25 mouse cellular contexts compared by ENCODE assay signal in genomic region chr3:129781435-129781834, GRCm38 (mm10). TPM values are rescaled to one million over a fixed set of nuclear protein-coding genes. Genes with fewer than 3 reads are reported as not detected.
"Had no signal": no experiment of that assay in that cellular context is flagged by ENCODE, and none has a peak within 500 bp of the region (broad histone marks: within the 10 kb centered on the region; RNA-seq: fewer than 3 reads in every experiment).

No protein-coding gene starts in this region.

- H3K36me3 ChIP-seq: intestine, embryonic 15.5 days; limb, embryonic 10.5 days; limb, embryonic 13.5 days; liver, embryonic 12.5 days; liver, embryonic 15.5 days; lung, embryonic 15.5 days; neural tube, embryonic 12.5 days; neural tube, embryonic 15.5 days had no signal

- H3K4me3 ChIP-seq: intestine, embryonic 15.5 days; limb, embryonic 10.5 days; limb, embryonic 13.5 days; liver, embryonic 12.5 days; liver, embryonic 15.5 days; lung, embryonic 15.5 days; megakaryocyte, embryonic 14.5 days; neural tube, embryonic 12.5 days; neural tube, embryonic 15.5 days had no signal

- H3K4me2 ChIP-seq: intestine, embryonic 15.5 days; limb, embryonic 13.5 days; liver, embryonic 12.5 days; liver, embryonic 15.5 days; lung, embryonic 15.5 days; neural tube, embryonic 12.5 days; neural tube, embryonic 15.5 days had no signal

- H3K9ac ChIP-seq: intestine, embryonic 15.5 days; limb, embryonic 13.5 days; liver, embryonic 12.5 days; liver, embryonic 15.5 days; lung, embryonic 15.5 days; neural tube, embryonic 12.5 days; neural tube, embryonic 15.5 days had no signal

- H3K27ac ChIP-seq: intestine, embryonic 15.5 days; limb, embryonic 10.5 days; limb, embryonic 13.5 days; liver, embryonic 12.5 days; liver, embryonic 15.5 days; lung, embryonic 15.5 days; neural tube, embryonic 12.5 days; neural tube, embryonic 15.5 days had no signal

- H3K4me1 ChIP-seq: intestine, embryonic 15.5 days; limb, embryonic 10.5 days; limb, embryonic 13.5 days; liver, embryonic 12.5 days; liver, embryonic 15.5 days; lung, embryonic 15.5 days; megakaryocyte, embryonic 14.5 days; neural tube, embryonic 12.5 days; neural tube, embryonic 15.5 days had no signal

- DNase-seq: kidney, adult 11 months; kidney, adult 8-10 months; kidney, postnatal 25 days; liver; lung, adult 18-20 months; lung, postnatal 10 days; lung, postnatal 36 days; retina, postnatal 1 day; thymus, adult 18-20 months; thymus, postnatal 36 days had no signal

- H3K27me3 ChIP-seq: intestine, embryonic 15.5 days; limb, embryonic 13.5 days; liver, embryonic 12.5 days; liver, embryonic 15.5 days; lung, embryonic 15.5 days; megakaryocyte, embryonic 14.5 days; neural tube, embryonic 12.5 days; neural tube, embryonic 15.5 days had no signal

- H3K9me3 ChIP-seq: intestine, embryonic 15.5 days; limb, embryonic 10.5 days; liver, embryonic 12.5 days; liver, embryonic 15.5 days; lung, embryonic 15.5 days; neural tube, embryonic 12.5 days; neural tube, embryonic 15.5 days had no signal

- ATAC-seq: intestine, embryonic 15.5 days; liver, embryonic 12.5 days had no signal

RNA-seq across cellular contexts. Expression of gene Lrit3, which starts 22.4 kb away (rescaled TPM):
- polyA plus RNA-seq: intestine, embryonic 15.5 days; kidney, embryonic 16.5 days; limb, embryonic 10.5 days; limb, embryonic 13.5 days; liver, embryonic 12.5 days; liver, embryonic 15.5 days; lung, embryonic 15.5 days; neural tube, embryonic 12.5 days; neural tube, embryonic 15.5 days; small intestine, adult 2 months; spleen, adult 2 months; stomach, embryonic 16.5 days; testis, adult 2 months had no signal

RNA-seq across cellular contexts. Expression of gene Rrh, which starts 41.0 kb away (rescaled TPM):
- polyA plus RNA-seq: intestine, embryonic 15.5 days; kidney, embryonic 16.5 days; large intestine, adult 2 months; limb, embryonic 10.5 days; liver, embryonic 15.5 days; neural tube, embryonic 12.5 days; neural tube, embryonic 15.5 days; small intestine, adult 2 months; stomach, embryonic 16.5 days had no signal

RNA-seq across cellular contexts. Expression of gene Cfi, which starts 54.2 kb away (rescaled TPM):
- polyA plus RNA-seq: spleen, adult 2 months had no signal
